Mouse (Mus musculus): Measurements from ENCODE around the gene Clec16a.

Clec16a gene

DNA sequence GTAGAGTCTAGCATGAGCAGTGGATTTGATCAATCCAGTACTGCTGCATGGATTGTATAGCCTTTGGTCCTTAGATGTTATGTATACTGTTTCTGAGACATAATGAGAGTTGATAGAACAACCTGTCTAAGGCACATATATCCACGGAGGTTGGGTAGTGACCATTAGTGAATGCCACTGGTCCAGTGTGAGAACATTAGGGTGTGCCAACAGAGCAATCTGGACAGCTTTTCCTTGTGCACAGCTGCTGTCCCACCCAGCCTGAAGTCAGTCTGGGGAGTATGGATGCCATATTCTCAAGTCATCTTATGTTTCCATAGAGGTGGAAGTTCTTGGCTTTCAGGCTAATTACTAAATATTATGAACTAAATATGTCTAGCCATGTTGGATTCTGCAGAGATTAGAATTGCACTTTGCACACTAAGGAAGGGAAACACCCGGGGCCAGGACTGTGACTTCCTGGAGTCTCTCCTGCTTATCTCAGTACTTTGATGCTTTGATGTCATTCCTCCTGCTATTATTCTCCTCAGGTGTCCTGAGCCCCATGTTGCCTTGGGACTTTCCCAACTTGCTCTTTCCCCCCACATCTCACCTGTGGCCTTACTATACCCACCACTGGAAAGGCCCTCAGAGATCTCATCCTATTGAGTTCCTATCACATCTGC lies 36.2 kb downstream of the Clec16a start:
- no peak for DNase-seq (ENCODE audit: low read depth, low spot score)

DNA sequence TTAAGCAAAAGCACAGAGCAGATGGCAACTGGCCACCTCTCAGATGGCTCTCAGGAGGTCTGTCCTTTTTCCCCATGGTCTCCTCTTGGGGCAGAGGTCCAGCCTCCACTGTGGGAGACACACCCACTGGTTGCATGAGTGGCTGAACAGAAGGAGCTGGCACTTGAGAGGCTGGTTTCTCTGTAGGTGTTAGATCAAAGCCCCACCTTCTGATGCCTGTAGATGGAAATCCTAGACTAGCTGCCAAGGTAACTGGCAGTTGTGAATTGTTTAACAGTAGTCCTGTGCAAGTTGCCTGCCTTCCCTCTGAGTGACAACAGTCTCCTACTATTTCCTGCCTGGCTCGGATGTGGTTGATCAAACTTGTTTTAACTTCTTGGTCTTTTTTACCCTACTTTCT lies 40.0 kb downstream of the Clec16a start:
- DNase-seq (ENCODE audit: low read depth, low spot score) = no peak

DNA sequence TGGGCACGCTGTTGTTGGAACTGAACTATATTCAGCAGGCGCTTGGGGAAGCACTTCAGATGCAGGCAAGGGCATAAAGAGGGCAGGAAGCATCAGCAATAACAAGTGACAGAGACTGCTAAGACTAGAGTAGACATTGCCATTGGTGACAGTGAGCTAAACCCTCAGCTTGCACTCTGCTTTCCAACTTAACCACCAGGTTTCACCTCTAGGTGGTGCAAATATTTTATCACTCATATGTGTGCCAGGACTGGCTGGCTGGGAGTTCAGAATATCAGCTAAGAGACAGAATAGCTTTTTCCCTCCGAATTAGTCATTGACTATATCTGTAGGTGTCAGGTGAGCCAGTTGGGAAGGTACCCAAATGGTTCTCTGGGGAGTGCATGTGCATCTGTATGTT lies 41.4 kb downstream of the Clec16a start:
- no peak for DNase-seq (ENCODE audit: low read depth, low spot score)

DNA sequence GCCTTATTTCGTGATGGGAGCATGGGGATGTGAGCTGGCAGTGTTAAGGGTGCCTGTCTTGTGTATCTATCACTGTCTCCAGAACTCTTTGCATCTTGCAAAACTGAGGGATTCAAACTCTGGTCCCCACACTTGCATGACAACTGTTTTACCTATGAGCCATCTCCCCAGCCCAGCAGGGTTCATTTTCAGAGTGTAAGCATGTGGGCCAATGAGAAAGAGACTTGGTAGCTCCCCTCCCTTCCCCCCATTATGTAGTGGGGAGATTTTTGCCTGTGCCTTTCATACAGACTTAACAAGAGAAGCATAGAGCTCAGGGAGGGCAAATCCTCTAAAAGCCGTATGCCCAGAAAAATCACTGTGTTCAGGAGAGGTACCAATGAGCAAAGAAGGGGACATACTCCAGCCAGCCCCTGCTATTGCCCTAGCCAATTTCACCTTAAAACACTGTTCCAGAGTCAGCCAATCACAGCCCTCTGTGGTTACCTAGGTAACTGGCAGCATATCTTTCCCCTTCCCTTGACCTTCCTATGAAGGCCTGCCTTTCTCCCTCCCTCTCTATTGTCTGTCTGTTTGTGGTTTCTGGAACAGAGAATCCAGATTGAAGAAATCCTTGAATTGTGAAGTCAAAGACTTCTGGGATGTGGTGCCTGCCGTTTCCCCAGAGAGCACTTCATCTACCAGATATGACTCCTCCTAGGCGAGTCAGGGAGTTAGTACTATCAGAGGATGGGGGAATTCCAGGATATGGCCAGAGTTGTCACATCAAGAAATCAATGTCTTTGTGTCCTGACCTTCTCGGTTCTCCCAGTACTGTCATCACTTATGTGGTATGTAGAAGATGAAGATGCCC lies 55.0 kb downstream of the Clec16a start:
- no peak for DNase-seq (ENCODE audit: low read depth, low spot score)

DNA sequence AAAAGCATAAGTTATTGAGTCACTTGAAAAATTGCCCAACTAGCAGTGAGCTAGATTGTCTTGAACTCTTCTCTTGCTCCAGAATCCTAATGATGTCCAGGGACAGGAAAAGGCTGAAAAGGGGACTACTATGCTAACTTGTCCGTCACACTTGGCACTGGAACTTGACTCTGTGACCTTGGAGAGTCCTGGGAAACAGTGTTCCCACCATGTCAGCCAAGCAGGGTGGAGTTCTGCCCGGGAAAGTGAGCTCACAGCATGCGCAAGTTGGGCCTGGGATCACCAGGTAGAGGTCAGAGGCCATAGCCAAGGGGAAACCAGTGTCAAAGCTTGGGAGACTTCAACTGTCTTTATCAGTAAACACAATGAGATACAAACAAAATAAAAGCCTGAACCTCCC lies 62.7 kb downstream of the Clec16a start:
- no peak for DNase-seq (ENCODE audit: low read depth, low spot score)

DNA sequence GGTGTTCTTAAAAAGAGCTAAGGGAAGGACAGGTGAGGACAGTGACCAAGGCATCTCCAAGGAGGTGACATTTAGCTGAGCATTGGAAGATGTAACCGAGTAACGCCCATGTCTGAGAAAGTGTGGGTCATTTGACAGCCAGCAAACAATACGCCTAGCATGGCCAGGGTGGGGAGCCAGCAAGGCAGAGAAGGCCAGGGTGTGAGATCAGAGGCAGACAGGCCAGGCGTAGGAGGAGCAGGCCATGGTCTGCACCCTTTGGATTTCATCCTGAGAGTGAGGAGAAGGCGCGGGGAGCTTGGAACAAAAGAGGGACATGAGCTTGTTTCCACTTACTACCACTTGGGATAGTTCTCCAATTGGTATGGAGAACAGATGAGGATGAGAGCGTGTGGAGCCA lies 64.8 kb downstream of the Clec16a start:
- no peak for DNase-seq (ENCODE audit: low read depth, low spot score)

DNA sequence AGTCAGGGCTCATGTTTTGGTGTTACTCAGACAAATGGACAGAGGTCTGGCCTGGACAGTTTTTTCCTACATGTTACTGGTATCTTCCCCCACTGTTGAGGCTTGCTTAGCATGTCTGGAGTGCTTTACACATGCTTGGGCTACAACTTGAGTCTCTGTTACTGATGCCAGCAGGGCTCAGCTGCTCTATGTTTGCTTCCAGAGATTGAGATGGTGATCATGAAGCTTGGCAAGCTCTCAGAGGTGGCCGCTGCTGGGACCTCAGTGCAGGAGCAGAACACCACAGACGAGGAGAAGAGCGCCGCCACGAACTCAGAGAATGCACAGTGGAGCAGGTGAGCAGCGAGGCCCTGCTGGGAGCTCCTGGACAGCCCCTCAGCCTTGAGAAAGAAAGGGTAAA lies 65.7 kb downstream of the Clec16a start:
- no peak for DNase-seq (ENCODE audit: low read depth, low spot score)

DNA sequence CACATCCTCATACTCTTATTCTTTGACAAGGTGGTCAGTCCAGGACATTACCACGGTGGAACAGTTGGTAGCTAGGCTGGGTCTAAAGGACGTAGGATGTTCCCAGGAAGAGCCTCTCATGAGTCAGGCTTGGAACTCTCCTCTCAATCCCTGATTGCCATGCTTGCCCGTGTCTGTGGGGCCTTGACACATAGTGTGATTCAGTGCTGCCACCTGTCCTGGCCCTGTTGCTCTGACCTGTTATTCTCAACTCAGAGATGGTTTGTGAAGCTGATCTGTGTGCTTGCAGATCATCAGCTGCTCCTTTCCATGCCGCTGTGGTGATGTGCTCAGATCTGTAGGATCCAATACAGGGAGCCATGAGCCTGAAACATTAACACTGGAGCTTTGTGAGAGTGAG lies 66.2 kb downstream of the Clec16a start:
- DNase-seq (ENCODE audit: low read depth, low spot score) = no peak

DNA sequence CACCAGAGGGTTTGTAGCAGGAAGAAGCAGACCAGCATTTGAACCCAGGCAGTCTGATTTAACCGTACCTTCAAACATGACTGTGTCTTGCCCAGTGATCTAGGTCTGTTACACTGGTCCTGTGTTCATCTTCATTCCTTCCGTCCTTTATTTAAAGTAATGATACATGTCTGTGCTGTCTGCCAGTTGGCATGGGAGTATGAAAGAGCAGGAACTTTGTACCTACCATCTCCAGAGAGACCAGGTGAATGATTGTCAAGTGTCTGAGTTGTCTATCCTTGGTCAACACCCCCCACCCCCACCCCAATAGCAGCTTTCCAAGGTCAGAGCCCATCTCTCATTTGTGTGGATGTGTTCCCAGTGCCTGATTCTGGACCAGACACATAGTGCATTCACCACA lies 68.9 kb downstream of the Clec16a start:
- no peak for DNase-seq (ENCODE audit: low read depth, low spot score)

DNA sequence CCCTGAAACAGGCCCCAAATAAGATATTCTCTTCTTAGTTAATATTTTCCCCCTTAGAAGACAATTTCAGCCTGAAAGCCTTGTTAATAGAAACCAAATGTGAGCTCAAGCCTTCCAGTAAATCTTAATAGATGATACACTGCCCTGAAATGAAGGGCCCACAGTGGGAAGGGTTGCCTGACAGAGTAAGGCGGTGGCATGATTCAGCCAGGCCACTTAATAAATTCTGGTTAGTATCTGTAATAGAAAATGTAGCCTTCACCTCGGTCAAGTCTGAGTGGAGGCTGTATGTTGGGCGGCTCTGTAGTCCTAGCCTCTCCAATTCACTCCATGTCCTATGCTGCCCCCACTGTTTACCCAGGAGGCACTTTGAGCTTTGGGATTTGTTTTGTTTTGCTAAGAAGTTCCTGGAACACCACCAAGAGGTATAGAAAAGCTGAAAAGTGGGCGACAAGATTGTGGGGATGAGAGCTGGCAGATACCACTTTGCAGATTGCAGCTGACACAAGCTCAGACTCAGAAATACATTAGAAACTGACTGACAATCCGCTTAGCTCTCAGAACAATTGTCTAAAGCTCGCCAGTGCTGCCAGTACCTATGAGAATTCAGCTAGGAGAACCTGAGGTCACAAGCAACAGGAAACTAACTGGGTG lies 75.9 kb downstream of the Clec16a start:
- no peak for DNase-seq (ENCODE audit: low read depth, low spot score)

DNA sequence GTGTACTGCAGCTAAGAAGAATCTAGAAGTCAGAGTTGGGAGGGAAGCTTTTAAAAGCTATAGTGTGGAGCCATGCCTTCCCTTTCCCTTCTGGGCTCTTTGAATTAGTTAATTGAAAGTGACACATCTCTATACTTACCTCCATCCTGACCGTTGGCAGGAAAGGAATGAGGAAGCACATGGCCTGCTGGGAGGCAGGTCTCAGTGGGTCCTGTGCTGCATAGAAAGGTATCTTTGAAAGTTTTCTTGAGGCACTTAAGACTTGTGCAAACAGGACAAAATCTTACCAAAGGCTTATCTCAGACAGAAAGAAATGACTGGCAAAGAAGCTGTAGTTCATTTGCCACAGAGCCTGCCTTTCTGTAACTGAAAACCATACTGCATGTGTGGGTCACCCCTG lies 76.6 kb downstream of the Clec16a start:
- no peak for DNase-seq (ENCODE audit: low read depth, low spot score)

DNA sequence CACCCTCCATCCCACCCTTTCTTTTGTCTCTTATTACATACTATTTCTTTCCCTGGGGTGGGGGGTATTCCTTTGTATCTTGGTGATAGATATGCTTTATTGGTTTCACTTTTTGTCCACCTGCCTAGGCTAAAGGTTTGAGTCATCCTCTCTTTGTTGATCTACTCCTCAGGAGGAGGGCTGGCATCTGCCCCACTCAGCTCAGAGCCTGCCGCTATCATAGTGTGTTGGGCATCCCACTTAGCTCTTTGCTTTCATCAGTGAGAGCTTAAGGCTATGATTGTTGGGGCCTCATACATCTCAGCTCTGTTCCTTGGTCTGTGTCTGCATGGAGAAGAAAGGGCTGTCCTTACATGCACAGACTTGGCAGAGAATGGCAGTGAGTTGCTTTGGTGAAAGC lies 81.0 kb downstream of the Clec16a start:
- no peak for DNase-seq (ENCODE audit: low read depth, low spot score)

DNA sequence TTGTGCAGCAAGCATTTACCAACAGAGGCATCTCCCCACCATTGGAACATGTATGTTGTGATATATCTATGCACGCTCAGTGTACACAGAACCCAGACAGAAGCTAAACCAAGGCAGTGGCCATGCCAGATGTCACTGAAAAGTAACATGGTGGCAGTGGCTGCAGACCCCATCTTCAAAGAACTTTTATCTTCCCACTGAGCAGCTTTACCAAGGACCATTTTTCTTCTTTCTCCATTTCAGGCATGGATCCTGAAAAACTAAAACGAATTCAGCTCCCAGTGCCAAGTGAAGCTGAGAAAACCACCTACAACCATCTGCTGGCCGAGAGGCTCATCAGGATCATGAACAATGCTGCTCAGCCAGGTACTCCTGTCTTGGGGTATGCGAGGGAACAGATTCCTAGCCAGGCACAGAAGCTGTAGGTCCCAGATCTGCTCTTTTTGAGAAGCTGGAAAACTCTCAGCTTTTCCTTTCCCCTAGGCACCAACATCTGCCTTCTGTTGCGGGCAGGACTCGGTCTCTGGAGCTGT lies 82.1 kb downstream of the Clec16a start:
- no peak for DNase-seq (ENCODE audit: low read depth, low spot score)

DNA sequence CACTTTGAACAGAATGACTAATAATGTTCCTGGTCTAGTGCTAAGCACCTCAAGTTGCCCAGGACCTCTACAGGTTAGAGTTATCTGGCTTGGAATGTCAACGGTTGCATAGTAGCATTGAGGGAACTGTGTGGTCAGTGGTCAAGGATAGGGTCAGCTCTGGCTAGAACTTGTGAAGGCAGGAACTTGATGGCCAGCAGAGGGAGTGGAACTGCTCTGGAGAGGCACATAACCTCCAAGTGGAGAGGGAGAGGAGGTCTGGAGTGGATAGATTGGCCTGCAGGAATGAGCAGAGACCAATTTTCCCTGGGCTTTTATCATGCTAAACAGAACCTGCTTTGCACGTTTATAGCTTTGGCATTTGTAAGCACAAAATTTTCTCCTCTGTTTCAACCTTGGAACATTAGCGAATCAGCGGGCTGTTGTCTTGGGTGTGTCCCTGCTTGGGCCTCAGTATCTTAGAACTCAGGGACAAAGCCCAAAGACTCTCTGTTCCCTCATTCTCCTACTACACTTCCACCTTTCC lies 83.0 kb downstream of the Clec16a start:
- no peak for DNase-seq (ENCODE audit: low read depth, low spot score)

DNA sequence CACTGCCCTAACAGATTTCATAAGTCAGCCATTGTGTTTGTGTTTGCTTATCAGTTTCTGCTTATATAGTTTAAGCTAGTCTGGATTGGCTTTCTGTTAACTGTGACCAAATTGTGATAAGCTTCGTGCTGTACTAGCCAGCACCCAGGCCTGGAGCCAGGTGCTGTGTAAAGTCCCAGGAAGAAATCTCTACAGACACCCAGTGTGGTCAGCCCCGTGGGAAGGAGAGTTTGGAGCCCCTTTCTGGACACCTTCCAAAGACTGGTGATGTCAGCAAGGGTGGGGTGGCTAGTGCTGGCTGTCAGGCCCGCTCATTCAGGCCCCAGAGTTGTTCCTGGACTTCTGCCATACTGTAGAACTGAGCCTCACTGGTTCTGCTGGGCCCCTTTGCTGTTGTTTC lies 83.8 kb downstream of the Clec16a start:
- no peak for DNase-seq (ENCODE audit: low read depth, low spot score)

DNA sequence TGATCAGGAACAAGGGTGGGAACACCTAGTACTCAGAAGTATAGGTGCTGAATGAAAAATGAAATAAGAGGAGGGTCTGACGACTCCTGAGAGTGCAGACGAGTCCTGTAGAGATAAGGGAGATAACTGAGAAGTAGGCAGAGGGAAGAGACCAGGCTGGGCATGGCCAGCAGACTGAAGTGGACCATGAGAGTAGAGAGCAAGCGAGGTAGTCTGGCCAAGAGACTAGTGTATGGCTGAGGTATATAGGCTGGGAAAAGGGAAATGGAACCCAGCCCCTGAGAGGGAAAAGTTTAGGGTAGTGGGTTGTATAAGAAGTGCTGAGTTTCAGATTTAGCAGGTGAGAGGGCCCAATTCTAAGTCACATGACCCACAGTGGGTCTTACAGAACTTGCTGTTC lies 84.2 kb downstream of the Clec16a start:
- DNase-seq (ENCODE audit: low read depth, low spot score) = no peak

DNA sequence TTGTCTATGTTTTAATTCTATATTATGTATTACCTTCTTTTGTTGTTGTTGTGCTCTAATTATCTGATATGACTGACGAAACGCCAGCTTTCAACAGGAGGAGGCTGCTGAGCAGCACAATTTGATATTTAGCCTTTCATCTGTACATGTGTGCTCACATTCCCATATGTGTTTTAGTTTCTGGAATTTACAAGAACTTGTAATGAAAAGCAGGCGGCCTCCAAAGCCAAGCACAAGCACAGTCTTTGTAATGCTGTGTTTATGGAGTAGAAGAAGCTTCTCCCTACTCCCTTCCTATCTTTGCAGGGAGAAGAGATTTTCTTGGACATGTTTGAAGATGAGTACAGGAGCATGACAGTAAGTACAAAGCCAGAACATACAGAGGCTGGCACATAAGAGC lies 89.8 kb downstream of the Clec16a start:
- DNase-seq (ENCODE audit: low read depth, low spot score) = no peak

DNA sequence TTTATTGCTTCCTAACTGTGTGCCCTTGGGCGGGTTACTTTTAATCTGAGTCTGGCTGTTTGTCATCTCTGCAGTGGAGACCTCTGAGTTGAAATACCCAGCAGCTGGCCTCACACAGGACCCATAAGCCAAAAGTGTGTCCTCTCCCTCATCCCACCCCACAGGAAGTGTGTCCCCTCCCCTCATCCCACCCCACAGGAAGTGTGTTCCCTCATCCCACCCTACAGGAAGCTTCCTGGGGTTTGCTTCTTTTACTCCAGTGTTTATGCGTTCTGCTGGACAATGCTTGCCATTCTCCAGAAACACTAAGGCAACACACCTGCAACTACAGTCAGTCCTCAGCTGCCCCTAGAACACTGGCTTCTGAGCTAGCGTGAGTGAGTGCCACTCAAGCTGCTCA lies 92.8 kb downstream of the Clec16a start:
- DNase-seq (ENCODE audit: low read depth, low spot score) = no peak

DNA sequence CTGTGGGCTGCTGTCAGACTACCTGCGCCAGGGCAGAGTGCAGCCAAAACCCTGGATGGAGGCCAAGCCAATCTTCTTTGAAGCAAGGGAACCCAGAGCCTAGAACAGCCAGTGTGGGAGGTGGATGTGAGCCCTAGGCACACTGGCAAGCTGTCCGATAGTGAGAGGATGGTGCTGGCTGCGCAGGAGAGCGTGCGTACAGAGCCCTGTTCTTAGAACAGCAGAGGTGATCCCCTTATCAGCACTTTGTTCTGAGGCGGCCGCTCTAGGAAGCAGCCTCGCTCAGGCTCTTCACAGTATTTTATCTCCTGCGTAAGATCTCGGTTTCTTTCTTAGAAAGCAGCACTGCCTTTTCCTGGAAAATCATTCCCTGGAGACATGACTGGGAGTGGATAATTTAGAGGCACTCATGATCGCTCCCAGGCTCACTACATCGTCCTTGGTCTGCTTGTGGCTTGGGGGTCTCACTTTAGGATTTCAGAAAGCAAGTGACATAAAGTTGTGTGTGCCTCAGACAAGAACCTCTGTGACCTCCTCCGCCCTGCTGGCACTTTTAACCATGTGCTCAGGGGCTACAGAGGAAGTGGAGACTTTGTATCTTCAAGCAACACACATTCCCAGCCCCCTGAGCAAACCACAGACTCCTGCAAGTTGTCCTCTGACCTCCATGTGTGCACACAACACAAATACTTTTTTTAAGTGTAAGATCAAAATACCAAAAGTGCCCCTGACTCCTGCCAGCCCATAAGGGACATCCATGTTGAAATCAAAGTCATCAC lies 94.2 kb downstream of the Clec16a start:
- DNase-seq (ENCODE audit: low read depth, low spot score) = no peak

DNA sequence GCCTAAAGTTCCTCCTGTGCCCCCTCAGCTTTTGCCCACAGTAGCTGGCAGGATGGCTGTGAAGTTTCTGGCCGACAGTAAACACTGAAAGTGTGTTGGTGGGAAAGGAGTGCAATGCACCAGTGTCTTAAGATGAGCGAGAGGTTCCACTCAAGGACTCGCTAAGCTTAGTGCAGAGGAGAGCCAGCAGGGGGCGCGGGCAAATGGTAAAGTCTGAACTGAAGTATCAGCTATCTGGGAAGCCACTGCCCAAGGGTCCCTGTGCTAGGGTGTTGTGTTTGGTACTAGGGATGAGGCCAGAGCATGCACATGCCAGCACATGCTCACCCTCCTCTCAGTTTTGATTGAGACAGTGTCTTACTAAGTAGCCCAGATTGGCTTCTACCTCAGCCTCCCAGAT lies 94.9 kb downstream of the Clec16a start:
- DNase-seq (ENCODE audit: low read depth, low spot score) = peak; percentile 64

DNA sequence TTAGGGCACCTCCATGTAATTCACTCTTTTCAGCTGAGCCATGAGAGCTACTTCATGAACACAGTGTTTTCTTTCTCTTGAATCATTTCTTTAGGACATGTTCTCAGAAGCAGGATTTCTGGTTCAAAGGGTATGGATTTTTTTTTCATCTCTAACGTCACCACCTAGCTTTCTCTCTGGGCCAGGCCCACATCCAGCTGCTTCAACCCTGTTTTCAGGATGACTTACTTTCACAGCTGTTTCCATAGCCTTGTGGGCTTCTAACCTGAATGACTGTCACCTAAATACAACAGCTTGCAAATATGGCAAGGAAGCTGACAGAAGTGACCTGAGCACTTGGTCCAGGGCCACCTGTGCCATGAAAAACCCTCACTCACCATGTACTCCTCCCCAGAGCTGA lies 96.0 kb downstream of the Clec16a start:
- no peak for DNase-seq (ENCODE audit: low read depth, low spot score)
